Mouse (Mus musculus) spleen, postnatal 14 days (tissue): Measurements from ENCODE around the gene Arglu1.
A peak's percentile ranks its signal among the peaks of the same experiment; 100 is the strongest.

Experiments
- DNase-seq, 2 experiments: peaks; one replicate each; pipeline ENCODE4 v3.0.0; 2021 to 2022; ENCODE audit warnings: low spot score in 2 of 2

Gene Arglu1

GRCm38 (mm10) chr8:8690146-8691092, at the start of gene Arglu1:
TSS of gene Arglu1 (minus strand) at chr8:8690521.
- peak; percentile 93 to 97 for DNase-seq

- no peak for DNase-seq
These were observed 47.0 kb upstream of the Arglu1 start for GRCm38 (mm10) chr8:8737271-8737670.

- DNase-seq = no peak
These were observed 46.5 kb upstream of the Arglu1 start for GRCm38 (mm10) chr8:8736826-8737225.

GRCm38 (mm10) chr8:8733804-8734203, 43.5 kb upstream of the Arglu1 start:
- peak in 1 of 2 experiments; percentile 1 for DNase-seq

- no peak for DNase-seq
These were observed 38.3 kb upstream of the Arglu1 start for GRCm38 (mm10) chr8:8728643-8729042.

- no peak for DNase-seq
These were observed 36.2 kb upstream of the Arglu1 start for GRCm38 (mm10) chr8:8726547-8726946.

- DNase-seq = no peak
These were observed 14.5 kb upstream of the Arglu1 start for GRCm38 (mm10) chr8:8704813-8705212.

GRCm38 (mm10) chr8:8703668-8704067, 13.3 kb upstream of the Arglu1 start:
- no peak for DNase-seq

- DNase-seq = no peak
These were observed 10.5 kb upstream of the Arglu1 start for GRCm38 (mm10) chr8:8700821-8701220.

- no peak for DNase-seq
These were observed 9.9 kb upstream of the Arglu1 start for GRCm38 (mm10) chr8:8700229-8700628.

- DNase-seq = peak; percentile 28 to 59
These were observed 721 bp downstream of the Arglu1 start for GRCm38 (mm10) chr8:8689454-8690145.

GRCm38 (mm10) chr8:8688823-8689453, 1.4 kb downstream of the Arglu1 start:
- DNase-seq = no peak

GRCm38 (mm10) chr8:8685517-8685916, 4.8 kb downstream of the Arglu1 start:
- DNase-seq = no peak

- DNase-seq = no peak
These were observed 7.6 kb downstream of the Arglu1 start for GRCm38 (mm10) chr8:8682697-8683096.

GRCm38 (mm10) chr8:8678236-8678635, 12.1 kb downstream of the Arglu1 start:
- no peak for DNase-seq

- no peak for DNase-seq
These were observed 15.5 kb downstream of the Arglu1 start for GRCm38 (mm10) chr8:8674864-8675263.

GRCm38 (mm10) chr8:8661759-8662138, 28.6 kb downstream of the Arglu1 start:
- DNase-seq = peak; percentile 61 to 76

GRCm38 (mm10) chr8:8661103-8661758, 29.1 kb downstream of the Arglu1 start, which contains the start of gene Efnb2:
TSS of gene Efnb2 (minus strand) at chr8:8661242.
- DNase-seq = peak; percentile 79 to 82

- DNase-seq = peak in 1 of 2 experiments; percentile 3
These were observed 29.8 kb downstream of the Arglu1 start for GRCm38 (mm10) chr8:8660307-8661098.

- DNase-seq = peak in 1 of 2 experiments; percentile 3
These were observed 30.6 kb downstream of the Arglu1 start for GRCm38 (mm10) chr8:8659503-8660306.
